Mouse (Mus musculus) macrophage (primary cell): ENCODE measurements around the gene Ssr2. TPM values are rescaled to one million over a fixed set of nuclear protein-coding genes. Genes with fewer than 3 reads are reported as not detected.

Experiments used
- H3K27ac ChIP-seq: fragments of 350-480 bp; formaldehyde crosslinking; 2 replicates; pipeline ENCODE4 v1.9.0; 2021
- H3K36me3 ChIP-seq: fragments of 350-480 bp; formaldehyde crosslinking; 2 replicates; pipeline ENCODE4 v1.9.0; 2021; ENCODE audit errors: inconsistent target
- H3K4me3 ChIP-seq: fragments of 350-480 bp; formaldehyde crosslinking; 2 replicates; pipeline ENCODE4 v1.9.0; 2021; ENCODE audit errors: inconsistent target
- H3K79me2 ChIP-seq: fragments of 350-480 bp; formaldehyde crosslinking; 2 replicates; pipeline ENCODE4 v1.9.0; 2021; ENCODE audit errors: inconsistent target
- WGBS: methylation state at CpG from one replicate; pipeline ENCODE4 v1.1.7; 2026; ENCODE audit warnings: inconsistent platforms; ENCODE audit not compliant: missing documents; 5-methylcytosine and 5-hydroxymethylcytosine counted together
- polyA plus RNA-seq: library from polyadenylated mRNA; stranded (reverse); fragments of 250-400 nt; gene quantifications from 3 replicates; pipeline ENCODE4 v1.2.4, GENCODE M21; 2018; ENCODE audit warnings: inconsistent platforms

The Ssr2 gene
- polyA plus RNA-seq, 1 experiment from 2014 or later, result 113 TPM

GRCm38 (mm10) chr3:88624951-88625350 is 49.3 kb downstream of the Ssr2 start:
- H3K27ac ChIP-seq, result peak overlapping the region; percentile 89
- H3K79me2 ChIP-seq, result peaks cover 95% of the 10 kb centered on the region
- WGBS, result 6% methylated on average over 2 of the region's 2 CpGs
- peak overlapping the region; percentile 84; the same call in 1 of the 2 replicates for H3K4me3 ChIP-seq
- H3K36me3 ChIP-seq, result peaks cover 14% of the 10 kb centered on the region; the same call in 1 of the 2 replicates

GRCm38 (mm10) chr3:88625531-88625930 is 49.9 kb downstream of the Ssr2 start:
- H3K79me2 ChIP-seq, result peaks cover 96% of the 10 kb centered on the region
- H3K27ac ChIP-seq, result peak overlapping the region; percentile 89
- H3K4me3 ChIP-seq, result no peak overlapping the region
- WGBS, result 81% methylated on average over 7 of the region's 7 CpGs
- H3K36me3 ChIP-seq, result peaks cover 17% of the 10 kb centered on the region; the same call in 1 of the 2 replicates

GRCm38 (mm10) chr3:88626316-88626715 is 50.6 kb downstream of the Ssr2 start:
- Histone ChIP-seq H3K4me3 (no peak overlapping the region), H3K36me3 (peaks cover 18% of the 10 kb centered on the region; the same call in 1 of the 2 replicates), H3K27ac (0 out of 2 replicates have a peak overlapping the region, but pooled peaks have one; percentile 57), H3K79me2 (peaks cover 100% of the 10 kb centered on the region)
- WGBS, result 77% methylated on average over 7 of the region's 7 CpGs

GRCm38 (mm10) chr3:88627114-88627513 is 51.4 kb downstream of the Ssr2 start:
- Histone ChIP-seq H3K79me2 (peaks cover 100% of the 10 kb centered on the region), H3K4me3 (no peak overlapping the region), H3K36me3 (peaks cover 26% of the 10 kb centered on the region), H3K27ac (peak overlapping the region; percentile 57)
- 32% methylated on average over 4 of the region's 4 CpGs for WGBS

GRCm38 (mm10) chr3:88627535-88627934 is 51.9 kb downstream of the Ssr2 start:
- Histone ChIP-seq H3K4me3 (no peak overlapping the region), H3K36me3 (peaks cover 30% of the 10 kb centered on the region), H3K27ac (peak overlapping the region; percentile 57), H3K79me2 (peaks cover 100% of the 10 kb centered on the region)
- 24% methylated on average over 2 of the region's 2 CpGs for WGBS

- WGBS, result 45% methylated on average over 4 of the region's 4 CpGs
- no peak overlapping the region for H3K27ac ChIP-seq
- peaks cover 100% of the 10 kb centered on the region for H3K79me2 ChIP-seq
- H3K4me3 ChIP-seq, result no peak overlapping the region
- peaks cover 42% of the 10 kb centered on the region for H3K36me3 ChIP-seq
Measured at GRCm38 (mm10) chr3:88628766-88629165, 53.1 kb downstream of the Ssr2 start.

GRCm38 (mm10) chr3:88629244-88629643 is 53.6 kb downstream of the Ssr2 start:
- Histone ChIP-seq H3K4me3 (no peak overlapping the region), H3K79me2 (peaks cover 100% of the 10 kb centered on the region), H3K36me3 (peaks cover 47% of the 10 kb centered on the region), H3K27ac (no peak overlapping the region)
- WGBS, result 79% methylated on average over 13 of the region's 13 CpGs

GRCm38 (mm10) chr3:88630018-88630417 is 54.3 kb downstream of the Ssr2 start:
- Histone ChIP-seq H3K36me3 (peaks cover 55% of the 10 kb centered on the region), H3K27ac (peak overlapping the region; percentile 76), H3K4me3 (no peak overlapping the region), H3K79me2 (peaks cover 100% of the 10 kb centered on the region)
- WGBS, result 93% methylated on average over 7 of the region's 9 CpGs

- WGBS, result 13% methylated on average over 5 of the region's 6 CpGs
- Histone ChIP-seq H3K79me2 (peaks cover 100% of the 10 kb centered on the region), H3K27ac (peak overlapping the region; percentile 76), H3K36me3 (peaks cover 62% of the 10 kb centered on the region), H3K4me3 (no peak overlapping the region)
Measured at GRCm38 (mm10) chr3:88630849-88631341, 55.2 kb downstream of the Ssr2 start.

GRCm38 (mm10) chr3:88631921-88632587 is 56.4 kb downstream of the Ssr2 start:
- Histone ChIP-seq H3K4me3 (no peak overlapping the region), H3K27ac (peak overlapping the region; percentile 76), H3K36me3 (peaks cover 68% of the 10 kb centered on the region), H3K79me2 (peaks cover 98% of the 10 kb centered on the region)
- 82% methylated on average over 12 of the region's 12 CpGs for WGBS

- Histone ChIP-seq H3K27ac (no peak overlapping the region), H3K36me3 (peaks cover 74% of the 10 kb centered on the region), H3K79me2 (peaks cover 88% of the 10 kb centered on the region), H3K4me3 (no peak overlapping the region)
- whole genome bisulfite sequencing, result 95% methylated on average over 10 of the region's 10 CpGs
Measured at GRCm38 (mm10) chr3:88633056-88633455, 57.4 kb downstream of the Ssr2 start.

- Histone ChIP-seq H3K79me2 (peaks cover 62% of the 10 kb centered on the region), H3K4me3 (no peak overlapping the region), H3K27ac (no peak overlapping the region), H3K36me3 (peaks cover 84% of the 10 kb centered on the region)
- WGBS, result 94% methylated on average over 19 of the region's 19 CpGs
Measured at GRCm38 (mm10) chr3:88635506-88636275, 60.0 kb downstream of the Ssr2 start.

- H3K36me3 ChIP-seq, result peaks cover 88% of the 10 kb centered on the region
- no peak overlapping the region for H3K27ac ChIP-seq
- no peak overlapping the region for H3K4me3 ChIP-seq
- 92% methylated on average over 8 of the region's 8 CpGs for WGBS
- H3K79me2 ChIP-seq, result peaks cover 53% of the 10 kb centered on the region
Measured at GRCm38 (mm10) chr3:88636555-88636986, 60.9 kb downstream of the Ssr2 start.

GRCm38 (mm10) chr3:88637134-88637533 is 61.5 kb downstream of the Ssr2 start:
- H3K36me3 ChIP-seq, result peaks cover 88% of the 10 kb centered on the region
- no peak overlapping the region for H3K27ac ChIP-seq
- peaks cover 47% of the 10 kb centered on the region for H3K79me2 ChIP-seq
- H3K4me3 ChIP-seq, result no peak overlapping the region
- WGBS, result 98% methylated on average over 5 of the region's 5 CpGs
